Mouse (Mus musculus) cerebellum, adult (tissue): Measurements from ENCODE around the gene Lrrc42.

Experiments used
- ATAC-seq: cut with Nextera tagmentation; 2 replicates; pipeline ENCODE4 v1.9.2; 2017; ENCODE audit warnings: mild to moderate bottlenecking, moderate library complexity, mixed read lengths; ENCODE audit not compliant: insufficient number of reproducible peaks, low FRiP score, low TSS enrichment

Lrrc42 gene

DNA sequence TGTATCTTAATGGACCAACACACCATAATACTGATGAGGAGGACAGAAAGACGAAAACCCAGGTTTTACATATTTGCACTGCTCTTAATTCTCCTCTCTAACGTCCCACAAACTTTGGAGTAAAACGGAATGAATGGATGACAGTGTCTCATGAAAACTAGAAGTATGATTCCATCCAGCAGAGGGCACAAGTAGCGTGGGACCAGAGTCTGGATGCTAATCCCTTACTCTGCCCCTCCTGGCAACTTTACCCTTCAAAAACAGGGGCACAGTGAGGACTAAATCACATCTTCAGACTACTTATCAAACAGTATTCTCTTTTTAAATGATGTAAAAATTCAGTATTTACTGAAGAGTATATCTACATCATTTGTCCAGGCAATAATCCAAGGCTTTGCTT lies 2.8 kb downstream of the Lrrc42 start:
- no peak for ATAC-seq

DNA sequence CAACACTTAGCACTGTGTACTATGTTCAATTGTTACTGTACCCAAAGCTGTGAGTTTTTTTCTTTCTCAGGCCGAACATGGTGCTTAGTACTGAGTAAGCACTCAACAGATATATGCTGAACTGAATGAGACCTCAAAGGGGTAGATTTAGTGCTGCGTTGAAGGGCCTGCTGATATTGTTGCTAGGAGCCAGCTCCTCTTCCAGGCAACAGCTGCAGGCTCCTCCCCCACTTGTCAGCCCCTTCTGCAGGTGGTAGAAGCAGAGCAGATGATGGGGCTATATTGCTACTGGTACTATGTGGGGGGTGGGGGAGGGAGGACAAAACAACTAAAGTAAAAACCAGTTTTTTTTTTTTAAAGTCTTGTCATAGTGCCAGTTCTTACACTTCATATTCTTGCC lies 3.9 kb downstream of the Lrrc42 start:
- ATAC-seq = no peak

DNA sequence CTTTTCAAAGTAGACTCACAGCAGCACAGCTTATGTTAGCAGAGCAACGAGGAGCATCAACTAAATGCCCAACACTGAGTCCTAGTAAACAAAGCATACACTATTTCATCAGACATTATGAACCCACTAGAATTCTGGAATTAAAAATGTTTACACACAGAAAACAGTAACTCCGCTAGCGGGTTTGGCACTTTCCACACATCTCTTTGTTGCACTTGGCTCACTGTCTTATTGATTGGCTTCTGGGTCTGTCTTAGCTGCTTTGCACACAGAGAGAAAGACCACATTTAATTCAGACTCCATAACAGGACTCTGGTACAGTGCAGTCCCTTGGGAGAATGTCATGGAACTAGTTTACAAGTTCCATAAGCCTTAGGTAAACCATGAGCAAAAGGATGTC lies 5.3 kb downstream of the Lrrc42 start:
- ATAC-seq = no peak

DNA sequence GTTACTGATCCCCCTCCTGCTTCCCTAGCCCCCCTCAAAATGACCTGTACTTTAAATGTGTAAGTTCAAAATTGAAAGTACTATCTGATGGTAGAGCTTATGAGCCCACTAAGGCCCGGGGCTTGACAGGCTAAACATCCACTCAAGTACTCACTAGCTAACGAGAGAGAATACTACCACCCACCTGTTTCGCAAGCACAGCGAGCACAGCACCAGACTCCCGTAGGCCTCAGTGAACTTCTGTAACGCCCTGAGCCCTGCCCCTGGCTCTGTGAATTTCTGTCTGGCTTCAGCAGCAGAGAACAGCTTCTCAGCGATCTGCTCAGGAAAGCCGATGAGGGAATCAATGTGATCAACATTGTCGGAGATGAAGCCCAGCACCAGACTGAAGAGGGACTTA lies 6.2 kb downstream of the Lrrc42 start:
- no peak for ATAC-seq

DNA sequence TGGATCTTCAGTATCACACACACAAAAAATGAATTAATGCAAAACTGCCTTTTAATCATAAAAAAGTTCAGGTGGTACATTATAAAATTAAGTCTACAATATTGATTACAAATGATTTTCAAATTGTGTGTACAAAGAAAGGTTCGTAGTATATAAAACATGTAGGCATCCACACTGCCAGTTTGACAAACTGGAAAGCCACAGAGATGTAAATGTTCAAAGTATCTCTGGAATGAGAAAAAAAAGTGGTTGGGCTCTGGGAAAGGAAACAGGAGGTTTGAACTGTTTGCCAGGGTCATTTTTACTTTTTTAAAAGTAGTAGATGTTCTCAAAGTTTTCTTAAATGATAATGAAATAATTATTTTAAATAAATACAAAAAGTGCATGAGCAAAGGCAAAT lies 7.3 kb downstream of the Lrrc42 start:
- ATAC-seq = no peak

DNA sequence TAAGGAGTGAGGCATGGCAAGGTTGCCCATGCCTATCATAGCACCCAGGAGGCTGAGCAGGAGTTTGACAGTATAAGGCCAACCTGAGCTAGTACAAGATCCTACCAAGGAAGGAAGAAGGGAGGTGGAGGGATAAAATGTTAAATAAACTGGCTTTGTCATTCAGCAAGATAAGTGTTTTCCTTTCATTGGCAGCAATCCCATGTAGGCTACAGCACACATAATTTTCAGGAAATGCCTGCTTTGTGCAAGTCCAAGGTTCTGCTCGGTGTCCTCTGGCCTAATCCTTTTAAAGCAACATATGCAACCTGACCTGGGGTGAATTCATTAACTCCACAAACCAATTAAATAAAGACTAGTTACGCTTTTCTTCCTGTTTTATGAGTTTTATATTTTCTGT lies 8.0 kb downstream of the Lrrc42 start:
- no peak for ATAC-seq

DNA sequence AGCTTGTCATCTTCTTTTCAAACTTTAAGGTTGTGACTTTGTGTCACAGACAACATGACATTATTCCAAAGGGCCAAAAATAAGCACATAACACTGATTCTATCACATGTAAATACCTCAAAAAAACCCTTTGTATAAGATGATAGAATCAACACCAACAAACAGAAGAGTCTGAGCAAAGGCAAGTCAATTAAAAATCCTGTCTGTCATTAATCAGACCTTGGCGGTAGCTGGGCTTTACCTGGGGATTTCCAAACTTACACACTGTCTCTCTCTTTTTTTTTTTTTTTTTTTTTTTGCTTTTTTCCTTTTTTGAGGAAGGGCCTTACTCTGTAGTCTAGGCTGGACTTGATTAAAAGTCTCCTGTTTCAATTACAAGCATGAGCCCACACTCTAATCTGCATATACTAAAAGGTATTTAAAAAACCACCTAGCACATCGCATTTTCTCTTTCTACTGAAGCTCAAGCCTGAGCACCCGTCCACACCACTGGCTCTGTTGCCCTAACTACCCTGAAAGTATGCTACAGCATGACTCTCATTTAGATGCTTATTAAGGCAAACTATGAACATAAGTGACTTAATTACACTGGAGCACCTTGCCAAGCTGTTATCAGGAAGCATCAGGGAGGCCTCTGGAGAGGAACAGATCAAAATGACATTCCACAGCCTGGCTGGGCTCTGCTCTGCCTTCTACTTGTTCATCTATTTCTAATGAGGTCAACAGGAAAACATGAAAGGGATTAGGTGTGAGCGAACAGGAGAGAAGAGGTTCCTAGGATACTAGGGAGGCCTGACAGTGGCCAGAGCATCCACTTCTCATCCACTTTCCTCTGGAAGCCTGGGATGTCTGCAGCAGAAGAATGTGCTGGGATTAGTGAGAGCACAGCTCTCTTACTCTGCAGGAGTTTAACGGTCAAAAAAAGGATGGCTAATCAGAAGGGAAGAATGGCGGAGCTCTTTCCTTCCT lies 9.7 kb downstream of the Lrrc42 start:
- no peak for ATAC-seq

DNA sequence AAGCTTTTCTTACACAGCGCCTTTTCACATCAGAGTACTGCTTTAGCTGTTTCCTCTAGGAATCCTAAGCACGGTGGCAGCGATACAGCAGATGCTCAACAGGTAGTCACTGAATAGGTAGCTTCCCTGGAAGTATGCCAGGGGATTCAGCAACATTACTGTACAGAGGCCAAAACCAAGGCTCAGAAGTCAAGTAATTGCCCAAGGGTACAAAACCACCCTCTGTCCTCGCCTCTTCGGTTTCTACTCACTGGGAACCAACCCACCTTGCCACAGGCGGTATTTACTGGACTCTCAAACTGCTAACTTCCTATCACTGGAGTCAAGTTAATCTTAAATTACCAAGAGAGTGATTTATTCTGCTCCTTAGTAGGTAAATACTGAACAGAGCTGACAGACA lies 13.1 kb downstream of the Lrrc42 start:
- ATAC-seq = no peak

DNA sequence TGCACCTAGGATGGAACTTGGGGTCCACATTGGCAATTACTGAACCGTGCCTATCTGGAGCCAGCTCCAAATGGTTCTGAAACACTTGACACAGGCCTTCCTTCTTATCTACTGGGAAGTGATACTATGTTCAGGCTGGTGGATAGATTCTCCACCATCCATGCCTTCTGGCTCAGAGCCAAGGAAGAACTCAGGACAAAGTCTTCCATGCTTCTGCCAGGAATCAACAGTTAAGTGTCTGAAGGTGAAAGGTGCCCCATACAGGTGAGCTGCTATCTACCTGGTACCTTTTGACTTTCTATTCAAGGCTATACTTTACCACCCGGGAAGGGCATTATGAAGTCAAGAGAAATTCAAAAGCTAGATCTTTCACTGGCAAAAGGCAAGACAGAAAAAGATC lies 15.1 kb downstream of the Lrrc42 start:
- no peak for ATAC-seq

DNA sequence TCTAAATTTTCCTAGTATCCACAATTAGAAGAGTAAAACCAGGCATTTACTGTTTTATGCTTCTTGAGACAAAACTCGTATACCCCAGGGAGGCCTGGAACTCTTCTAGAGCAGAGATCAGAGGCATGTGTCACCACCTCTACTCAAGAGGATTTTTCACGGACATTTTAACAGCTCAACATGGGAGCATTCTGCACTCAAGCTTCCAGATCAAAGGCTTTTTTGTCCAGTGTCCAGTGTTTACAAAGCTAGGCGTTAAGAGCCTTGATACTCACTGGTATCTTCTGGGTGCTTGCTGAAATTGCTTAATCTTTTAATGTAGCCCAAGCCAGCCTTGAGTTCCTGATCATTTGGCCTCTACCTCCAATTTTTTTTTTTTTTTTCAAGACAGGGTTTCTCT lies 21.1 kb downstream of the Lrrc42 start:
- ATAC-seq = no peak

DNA sequence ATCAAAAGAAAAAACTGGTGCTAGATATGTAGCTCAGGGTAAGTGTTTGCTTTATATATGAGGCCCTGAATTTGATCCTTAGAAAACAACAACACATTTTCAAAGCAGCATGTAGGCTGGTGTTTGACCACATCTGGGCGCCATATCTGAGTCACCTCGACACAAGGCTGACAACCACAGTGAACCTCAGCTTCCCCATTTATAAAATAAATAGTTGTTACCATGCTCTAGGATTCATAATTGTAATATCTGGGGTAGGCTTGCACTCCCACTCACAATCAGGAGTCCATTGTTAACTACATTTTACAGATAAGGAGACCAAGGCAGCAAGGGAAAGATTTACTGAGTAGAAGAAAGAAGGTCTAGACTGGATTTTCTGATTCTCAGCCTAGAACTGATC lies 27.0 kb downstream of the Lrrc42 start:
- ATAC-seq = no peak

DNA sequence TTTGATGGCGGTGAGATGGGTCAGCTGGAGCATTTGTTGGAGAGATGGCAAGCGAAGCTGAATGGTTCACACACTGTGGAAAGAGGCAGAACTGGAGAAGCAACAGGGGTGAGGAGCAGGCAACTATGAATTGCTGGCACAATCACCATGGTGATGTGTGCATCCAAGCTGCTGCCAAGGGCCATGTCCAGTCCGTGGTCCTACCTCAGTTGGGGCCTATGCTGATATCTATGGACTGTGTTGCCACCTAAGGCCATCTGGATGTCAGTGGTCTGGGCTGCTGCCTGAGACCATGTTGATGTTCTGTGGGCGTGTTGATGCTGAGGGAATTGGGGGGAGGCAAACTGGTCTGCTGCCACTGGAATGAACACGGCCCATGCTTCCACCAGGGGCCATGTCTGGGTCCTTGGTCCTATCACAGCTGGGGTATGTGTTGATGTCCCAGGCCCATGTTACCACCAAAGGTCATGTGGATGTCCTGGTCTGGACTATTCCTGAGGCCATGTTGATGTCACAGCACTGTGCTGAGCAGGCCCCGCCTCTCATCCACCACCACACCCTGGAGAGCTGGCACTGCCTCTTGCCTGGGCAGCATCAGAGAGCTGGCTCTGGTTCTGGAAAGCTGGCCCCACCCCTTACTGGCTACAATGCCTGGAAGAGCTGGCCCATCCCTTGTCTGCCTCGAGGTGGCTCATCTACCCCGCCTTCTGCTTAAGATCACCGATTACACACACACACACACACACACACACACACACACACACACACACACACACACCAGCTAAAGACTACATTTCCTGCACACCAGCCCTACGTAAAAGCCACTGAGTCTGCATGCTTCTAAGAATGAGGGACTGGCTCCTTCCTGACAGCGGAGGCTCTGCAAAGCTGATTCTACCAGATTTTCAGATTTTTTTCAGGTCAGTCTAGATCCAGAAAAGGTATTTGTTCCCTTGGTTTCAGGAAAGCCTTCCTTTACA lies 29.8 kb downstream of the Lrrc42 start:
- ATAC-seq = no peak

DNA sequence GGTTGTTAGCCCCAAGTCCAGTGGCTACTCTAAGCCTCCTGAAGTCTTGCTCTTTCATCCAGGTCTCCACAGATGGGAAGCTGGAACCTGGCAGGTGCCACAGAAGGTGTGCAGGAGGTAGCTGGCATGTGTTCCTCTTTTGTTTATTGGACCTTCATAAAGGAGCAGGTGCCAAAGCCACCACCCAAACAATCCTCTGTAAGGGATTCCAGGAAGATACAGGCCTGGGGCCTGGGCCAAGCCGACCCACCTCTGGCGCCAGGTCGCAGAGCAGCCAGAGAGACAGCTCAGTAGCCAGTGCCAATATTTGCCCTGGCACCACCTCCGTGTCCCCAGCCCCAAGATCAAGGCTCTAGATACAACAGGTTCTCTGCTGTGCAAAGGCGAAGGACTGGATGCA lies 31.8 kb downstream of the Lrrc42 start:
- no peak for ATAC-seq

DNA sequence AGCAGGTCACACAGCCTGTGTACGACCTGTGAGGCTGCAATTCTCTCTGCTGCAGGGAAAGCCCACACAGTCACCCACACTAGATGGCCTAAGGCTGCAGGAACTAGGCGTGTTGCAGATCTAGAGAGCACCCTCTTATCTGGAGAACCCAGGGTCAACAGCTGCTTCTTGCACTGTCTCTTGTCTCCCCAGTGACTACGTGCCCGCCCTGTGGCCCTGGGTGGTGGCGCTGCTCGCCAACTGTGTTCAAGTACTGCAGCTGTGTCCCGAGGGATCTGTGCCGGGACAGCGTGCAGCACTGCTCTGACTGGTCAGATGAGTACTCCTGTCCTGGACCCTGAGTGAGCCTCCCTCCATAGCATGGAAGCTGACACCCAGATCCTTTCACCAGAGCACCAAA lies 35.8 kb downstream of the Lrrc42 start:
- ATAC-seq = no peak

DNA sequence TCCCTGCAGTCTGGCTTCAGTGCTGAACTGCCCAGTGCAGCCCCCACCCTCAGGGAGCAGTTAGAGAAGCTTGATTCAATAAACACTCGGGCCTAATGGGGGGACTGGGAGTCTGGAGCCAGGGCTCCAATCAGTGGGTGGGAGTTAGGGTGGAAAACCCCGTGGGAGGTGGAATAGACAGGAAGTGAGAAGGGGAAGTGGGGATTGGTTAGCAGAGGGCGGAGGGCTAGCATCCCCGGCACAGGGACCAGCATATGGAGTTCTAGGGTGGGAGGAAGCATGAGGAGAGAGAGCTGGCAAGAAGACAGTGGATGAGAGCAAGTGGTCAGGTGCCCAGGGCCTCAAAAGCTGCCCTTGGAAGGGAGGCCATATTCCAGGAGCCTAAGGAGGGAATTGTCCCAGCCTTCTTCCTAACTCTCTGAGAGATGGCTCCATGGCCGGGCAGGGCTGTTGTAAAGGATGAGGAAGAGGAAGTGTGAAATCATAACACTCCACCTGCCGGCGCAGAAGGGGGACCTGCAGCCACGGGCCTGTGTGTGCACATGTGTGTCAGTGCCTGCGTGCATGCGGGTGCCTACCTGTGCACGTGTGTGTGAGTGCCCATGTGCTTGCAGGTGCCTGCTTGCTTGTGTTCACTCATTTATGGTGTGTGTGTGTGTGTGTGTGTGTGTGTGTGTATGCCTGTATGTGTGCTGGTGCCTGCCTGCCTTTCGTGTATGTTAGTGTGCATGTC lies 39.9 kb downstream of the Lrrc42 start:
- ATAC-seq = no peak

DNA sequence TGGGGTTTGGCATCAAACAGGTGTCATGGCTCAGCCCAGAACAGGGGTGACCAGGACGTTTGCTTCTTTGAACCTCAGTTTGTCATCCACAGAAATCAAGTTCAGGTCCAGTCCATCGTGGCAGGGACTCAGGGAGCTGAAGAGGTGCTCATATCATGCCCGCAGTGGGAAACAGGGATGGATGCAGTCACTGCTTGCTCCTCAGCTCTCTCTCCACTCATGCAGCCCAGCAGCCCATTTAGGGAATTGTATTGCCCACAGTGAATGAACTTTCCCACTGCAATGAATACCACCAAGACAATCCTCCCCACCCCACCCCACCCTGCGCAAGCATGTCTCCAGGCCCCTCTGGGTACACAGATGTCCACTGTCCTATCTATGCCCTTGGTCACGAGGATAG lies 41.4 kb downstream of the Lrrc42 start:
- ATAC-seq = no peak

DNA sequence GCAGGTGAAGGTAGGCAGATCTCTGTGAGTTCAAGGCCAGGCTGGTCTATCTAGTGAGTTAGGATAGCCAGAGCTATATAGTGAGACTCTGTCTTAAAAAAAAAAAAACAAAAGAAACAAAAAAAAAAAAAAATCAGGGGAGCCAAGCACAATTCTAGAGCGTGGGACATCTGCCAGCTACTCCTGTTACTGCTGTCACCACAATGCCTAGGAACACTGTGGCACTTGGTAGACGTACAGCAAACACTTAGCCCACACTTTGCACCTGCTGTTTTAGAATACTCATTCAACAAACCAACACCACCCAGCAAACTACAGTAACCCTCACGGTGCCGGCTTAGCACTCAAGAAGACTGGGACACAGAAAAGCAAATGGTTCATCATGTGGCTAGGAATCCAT lies 41.9 kb downstream of the Lrrc42 start:
- ATAC-seq = no peak

DNA sequence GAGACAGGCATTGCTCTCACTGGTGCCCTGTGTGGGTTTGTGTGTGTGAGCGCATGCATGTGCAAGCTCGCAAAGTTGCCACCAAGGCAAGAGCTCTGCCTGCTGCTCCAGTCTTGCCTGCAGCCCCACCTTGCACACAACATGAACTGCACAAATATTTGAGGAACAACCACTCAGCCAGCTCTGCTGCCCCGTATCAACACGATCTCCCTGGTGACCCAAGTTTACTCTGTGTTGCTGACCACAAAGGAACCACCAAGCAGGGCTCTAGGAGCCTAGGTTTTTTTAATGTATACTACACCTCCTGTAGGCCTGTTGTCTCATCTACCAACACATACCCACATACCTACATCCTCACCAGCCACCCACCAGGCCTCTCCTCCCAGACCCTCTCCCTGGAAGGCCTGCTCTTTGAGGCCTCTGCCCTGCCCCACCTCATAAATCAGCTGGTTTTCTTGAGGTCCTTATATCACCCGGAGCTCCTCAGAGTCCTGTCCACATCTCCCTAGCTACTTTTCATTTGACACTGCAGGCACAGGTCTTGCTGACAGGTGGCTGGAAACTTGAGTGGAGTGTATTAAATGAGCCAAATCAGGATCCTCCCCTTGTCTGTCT lies 42.7 kb downstream of the Lrrc42 start:
- no peak for ATAC-seq

DNA sequence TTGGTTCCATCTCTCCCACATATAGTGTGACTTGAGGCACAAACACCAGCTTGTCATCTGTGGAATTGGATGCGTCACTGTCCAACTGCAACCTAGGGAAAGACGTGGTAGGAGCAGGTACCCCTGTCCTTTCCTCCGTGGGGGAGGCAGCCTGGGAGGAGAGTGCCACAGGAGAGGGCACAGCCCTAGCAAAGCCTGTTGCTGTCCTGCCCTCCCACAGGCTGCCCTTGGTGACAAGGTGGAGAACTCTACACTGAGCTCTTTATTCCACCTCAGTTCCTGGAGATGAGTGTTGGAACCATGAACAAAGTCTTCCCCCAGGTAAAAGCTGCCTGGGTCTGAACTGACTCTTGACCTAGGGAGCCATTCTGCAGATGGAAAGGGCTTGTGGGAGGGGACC lies 44.5 kb downstream of the Lrrc42 start, which contains the start of gene Ldlrad1:
Gene Ldlrad1, plus strand, starts transcription at position 301 of the 400 bp plus-strand sequence.
- no peak for ATAC-seq

DNA sequence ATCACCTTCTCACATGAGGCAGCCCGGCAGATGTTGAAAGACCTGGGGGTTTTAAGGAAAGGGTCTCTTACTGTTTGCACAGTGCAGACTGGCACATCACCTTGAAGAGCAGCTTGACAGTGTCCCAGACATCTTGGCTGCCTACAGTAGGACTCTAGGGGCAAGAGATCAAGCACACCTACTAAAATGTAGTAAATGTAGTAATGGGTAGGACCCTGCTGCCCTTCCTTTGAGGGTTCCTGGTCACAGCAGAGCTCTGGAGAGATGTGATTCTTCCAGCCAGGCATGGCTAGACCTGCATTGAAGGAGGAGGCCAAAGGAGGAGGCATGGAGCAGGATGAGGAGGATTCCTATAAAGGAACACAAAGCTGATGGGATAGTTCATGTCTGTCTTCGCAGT lies 46.3 kb downstream of the Lrrc42 start:
- no peak for ATAC-seq
